Mouse (Mus musculus) thymus, adult 2 months (tissue): ENCODE data around the gene Prrc2b.

Experiments used
- CTCF ChIP-seq: fragments of 200-500 bp; IDR thresholded peaks from 2 replicates; pipeline ENCODE4 v1.5.1; 2012; ENCODE audit warnings: mild to moderate bottlenecking, control low read depth, low read length, moderate library complexity, borderline replicate concordance; ENCODE audit not compliant: control insufficient read depth, poor library complexity, insufficient read depth; ENCODE audit errors: extremely low read depth
- POLR2A ChIP-seq: fragments of 200-500 bp; IDR thresholded peaks from 2 replicates; pipeline ENCODE4 v1.6.1; 2012; ENCODE audit warnings: mild to moderate bottlenecking, low read length, control low read depth, moderate library complexity; ENCODE audit not compliant: control insufficient read depth, poor library complexity, insufficient read depth; ENCODE audit errors: extremely low read depth

DNA sequence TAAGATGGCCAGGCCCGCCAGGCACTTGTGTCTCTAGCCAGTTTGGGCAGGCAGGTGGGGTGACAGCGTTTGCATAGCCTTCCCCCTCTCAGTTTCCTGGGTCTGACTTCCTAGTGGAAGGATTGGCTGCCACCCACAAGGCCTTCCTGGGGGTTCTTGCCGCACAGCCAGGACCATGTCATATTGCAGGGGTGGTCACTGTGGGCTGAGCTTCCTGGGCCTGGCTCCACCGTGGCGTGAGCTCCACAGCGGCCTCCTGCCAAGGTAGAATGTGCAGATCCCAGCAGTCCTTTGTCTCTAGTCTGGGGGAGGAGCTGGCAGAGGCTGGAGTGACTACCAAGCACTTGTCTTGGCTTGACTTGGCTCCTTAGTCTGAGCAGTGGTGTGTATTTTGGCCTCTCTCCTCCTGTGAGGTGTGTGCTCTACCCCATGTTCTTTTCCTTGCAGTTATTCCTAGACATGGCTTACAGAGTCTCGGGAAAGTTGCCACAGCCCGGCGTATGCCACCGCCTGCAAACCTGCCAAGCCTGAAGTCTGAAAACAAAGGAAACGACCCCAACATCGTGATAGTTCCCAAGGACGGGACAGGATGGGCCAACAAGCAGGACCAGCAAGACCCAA, 31.9 kb downstream of the Prrc2b start:
- TF ChIP-seq CTCF = no peak
- no peak for TF ChIP-seq POLR2A
